Mouse (Mus musculus): ENCODE measurements around the gene Rngtt.
"Not testable (repeated sequence)": the region's sequence is repeated elsewhere in the genome, so short reads cannot be mapped to it uniquely, and the experiment has no call there.

Rngtt gene

DNA sequence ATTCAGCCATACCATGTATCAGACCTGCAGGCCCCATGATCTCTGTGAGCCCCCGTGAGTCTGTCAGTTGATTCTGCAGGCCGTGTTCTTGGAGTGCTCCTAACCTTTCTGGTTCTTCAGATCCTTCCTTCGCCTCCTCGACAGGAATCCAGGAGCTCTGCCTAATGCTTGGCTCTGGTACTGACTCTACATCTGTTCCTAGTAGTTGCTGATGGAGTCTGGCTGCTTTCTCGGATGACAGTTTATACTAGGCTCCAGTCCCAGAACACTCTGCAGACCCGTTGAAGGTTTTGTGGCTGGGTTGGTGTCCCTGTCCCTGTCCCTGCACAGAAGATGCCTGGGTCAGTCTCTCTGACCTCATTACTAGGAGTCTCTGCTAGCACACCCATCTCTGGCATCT lies 131.8 kb downstream of the Rngtt start:
- DNase-seq (ENCODE audit: low read depth): no peak

DNA sequence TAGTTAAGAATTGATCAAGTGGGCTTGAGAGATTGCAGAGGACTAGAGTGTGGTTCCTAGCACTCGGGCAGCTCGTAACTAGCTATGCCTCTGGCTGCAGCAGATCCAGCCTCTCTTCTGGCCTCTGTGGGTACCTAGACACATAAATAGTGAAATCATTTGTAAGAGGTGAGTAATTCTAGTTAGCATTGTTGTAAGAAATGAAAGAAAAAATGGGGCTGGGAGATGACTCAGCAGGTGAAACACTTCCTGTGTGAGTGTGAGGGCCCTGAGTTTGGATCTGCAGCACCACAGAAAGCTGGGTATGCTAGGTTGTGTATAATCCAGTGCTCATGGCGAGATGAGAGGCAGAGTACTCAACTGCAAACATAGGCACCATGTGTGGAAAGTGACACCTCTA lies 136.2 kb downstream of the Rngtt start:
- DNase-seq (ENCODE audit: low read depth): no peak

DNA sequence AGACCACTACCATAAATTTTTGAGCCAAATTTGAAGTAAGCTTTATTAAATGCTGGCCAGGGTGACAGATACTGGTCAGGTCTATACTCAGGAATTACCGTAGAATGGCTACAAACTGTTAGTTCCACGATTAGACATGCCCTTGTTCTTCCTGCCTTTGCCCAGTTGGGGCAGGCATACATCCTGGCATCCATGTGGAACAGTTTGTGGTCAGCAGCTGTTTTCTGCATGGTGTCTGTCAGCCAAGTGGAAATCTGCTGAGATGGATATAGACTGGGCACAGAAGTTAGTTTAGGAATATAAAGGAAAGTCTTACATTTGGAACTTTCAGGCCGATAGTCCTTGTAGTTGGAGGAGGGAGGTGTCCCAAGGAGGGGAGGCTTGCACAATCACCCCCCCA lies 136.8 kb downstream of the Rngtt start:
- no peak for DNase-seq (ENCODE audit: low read depth)

DNA sequence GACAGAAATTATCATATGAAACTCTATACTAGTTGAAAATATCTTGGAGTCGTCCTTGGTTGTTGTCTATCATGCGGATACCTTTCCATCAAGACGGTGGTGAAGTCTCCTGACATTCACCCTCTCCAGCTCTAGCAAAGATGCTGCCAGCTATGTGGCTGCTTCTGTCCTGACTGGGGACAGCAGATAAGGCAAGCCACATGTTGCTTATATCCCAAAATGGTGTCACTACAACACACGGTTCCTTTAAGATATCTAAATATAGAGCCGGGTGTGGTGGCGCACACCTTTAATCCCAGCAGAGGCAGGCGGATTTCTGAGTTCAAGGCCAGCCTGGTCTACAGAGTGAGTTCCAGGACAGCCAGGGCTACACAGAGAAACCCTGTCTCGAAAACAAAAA lies 140.2 kb downstream of the Rngtt start:
- not testable (repeated sequence) for DNase-seq (ENCODE audit: low read depth)

DNA sequence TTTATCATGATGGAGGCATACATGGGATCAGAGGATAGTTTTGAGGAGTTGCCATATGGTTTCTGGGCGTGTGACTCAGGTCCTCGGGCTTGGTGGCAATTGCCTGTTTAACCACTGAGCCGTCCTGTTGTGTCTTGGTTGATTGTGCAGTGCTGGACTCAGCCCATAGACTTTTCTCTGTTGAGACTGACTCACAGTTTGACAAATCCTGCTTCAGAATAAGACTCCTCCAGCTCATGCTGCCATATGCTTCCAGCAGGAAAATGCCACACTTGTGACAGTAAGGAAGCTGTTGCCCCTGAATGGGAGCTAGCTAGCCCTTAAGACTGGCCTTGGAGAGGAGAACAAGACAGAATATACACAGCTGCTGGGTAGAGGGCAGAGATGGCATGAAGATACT lies 149.7 kb downstream of the Rngtt start:
- DNase-seq (ENCODE audit: low read depth): no peak

DNA sequence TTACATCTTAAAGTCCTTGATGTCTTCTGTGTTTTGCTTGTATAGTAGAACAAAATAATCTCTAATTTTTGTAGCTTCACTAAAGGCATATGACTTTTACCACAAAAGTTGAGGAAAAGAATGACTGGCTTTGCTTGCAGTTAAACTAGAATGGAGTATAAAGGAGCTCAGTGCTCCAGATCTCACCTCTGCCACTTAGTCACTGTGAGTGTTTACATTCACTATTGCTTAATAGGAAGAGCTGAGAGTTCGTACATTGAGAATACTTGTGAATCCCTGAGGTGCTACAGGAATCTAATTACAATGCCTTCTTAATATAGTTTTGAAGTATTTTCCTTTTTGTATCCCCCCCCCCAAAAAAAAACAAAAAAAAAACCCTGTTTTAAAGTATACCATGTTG lies 154.3 kb downstream of the Rngtt start:
- no peak for DNase-seq (ENCODE audit: low read depth)

DNA sequence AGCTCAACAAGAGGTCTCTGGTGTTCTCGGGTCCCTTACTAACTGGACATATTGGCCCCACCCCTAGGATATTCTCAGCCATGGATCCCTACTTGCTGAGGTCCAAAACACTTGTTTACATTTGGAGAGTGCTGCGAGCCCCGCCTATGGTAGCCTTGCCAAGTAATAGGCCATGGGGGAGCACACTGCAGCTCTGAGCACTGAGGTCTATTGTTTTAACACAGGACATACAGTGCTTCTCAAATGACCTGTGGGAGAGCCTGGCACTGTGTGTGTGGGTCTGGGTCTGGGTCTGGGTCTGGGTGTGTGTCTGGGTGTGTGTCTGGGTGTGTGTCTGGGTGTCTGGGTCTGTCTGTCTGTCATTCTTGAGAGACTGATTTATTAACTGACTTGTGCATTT lies 155.8 kb downstream of the Rngtt start:
- peak; percentile 25 for DNase-seq (ENCODE audit: low read depth)

DNA sequence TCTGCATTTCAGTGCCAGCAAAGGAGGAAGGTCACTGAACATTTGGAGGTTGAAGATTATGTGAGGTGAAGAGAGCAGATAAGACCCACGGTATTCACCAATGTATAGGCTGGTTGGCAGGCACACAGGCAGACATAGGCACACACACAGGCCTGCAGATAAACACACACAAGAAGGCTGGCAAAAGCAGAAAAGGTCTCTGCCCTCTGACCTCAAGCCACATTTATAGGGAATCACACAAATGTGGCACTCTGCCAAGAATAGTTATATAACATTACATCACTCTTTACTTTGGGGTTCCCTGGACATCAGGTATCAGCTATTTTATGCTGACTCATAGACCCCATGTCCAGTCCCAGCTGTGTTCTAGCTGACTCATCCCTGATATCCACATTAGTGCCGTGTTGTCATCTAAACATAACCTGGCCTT lies 156.9 kb downstream of the Rngtt start:
- peak; percentile 11 for DNase-seq (ENCODE audit: low read depth)

DNA sequence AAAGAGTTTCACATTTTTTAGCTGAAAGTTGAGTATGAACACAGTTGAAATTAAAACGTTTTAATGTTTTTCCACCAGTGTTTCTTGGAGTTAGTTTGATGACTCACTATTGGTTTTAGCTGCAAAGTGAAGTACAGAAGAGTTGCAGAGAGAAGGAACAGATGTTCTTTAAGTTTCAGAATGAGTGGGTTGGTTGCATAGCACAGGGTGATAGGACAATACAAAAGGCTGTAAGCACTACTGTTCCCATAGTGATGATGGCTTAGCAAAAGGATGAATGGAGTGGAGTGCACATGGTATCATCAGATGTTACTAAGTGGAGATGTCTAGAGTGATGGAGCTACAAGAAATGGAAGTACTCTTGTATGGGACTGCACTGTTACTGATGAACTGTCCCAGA lies 157.5 kb downstream of the Rngtt start:
- peak; percentile 26 for DNase-seq (ENCODE audit: low read depth)

DNA sequence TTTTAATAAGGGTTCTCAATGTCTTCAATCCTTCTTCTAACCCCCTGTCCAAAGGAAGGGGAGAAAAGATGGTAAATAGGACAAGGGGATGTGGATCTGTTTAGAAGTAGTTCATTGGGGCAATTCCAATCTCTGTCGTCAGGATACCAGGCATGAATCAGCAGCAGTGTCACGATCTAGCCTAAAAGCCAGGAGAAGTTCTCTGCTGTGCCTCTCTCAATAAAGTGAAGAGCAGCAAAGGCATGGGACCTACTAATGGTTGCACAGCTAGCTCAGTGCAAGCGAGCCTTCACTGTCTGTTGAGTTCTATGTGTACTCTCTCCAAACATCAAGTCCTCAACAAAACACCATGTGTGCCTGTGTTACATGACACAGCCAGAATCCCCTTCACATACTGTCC lies 158.0 kb downstream of the Rngtt start:
- no peak for DNase-seq (ENCODE audit: low read depth)

DNA sequence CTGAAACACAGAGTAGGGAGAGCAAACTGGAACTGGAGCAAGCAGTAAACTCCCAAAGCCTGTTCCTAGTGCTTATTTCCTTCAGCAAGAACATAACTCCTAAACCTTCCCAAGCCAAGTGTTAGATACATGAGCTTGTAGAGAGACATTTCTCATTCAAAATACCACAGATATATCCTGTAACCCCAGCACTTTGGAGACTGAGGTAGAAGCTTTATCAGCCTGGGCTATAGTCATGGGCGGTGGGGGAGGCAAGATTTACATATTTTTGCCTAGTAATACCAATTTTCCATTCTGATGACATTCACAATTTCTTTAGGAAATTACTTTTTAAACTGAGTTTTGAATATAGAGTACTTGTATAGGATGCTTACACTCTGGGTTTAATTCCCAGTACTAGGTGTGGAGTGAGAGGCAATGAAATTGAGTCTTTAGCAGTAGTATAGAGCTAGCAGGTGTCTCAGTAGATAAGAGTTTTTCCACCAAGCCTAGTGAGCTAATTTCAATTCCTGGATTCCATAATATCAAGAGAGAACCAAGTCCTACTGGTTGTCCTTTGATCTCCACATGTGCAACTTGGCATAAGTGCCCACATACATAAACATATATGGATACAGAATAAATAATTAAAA lies 160.7 kb downstream of the Rngtt start:
- DNase-seq (ENCODE audit: low read depth): no peak

DNA sequence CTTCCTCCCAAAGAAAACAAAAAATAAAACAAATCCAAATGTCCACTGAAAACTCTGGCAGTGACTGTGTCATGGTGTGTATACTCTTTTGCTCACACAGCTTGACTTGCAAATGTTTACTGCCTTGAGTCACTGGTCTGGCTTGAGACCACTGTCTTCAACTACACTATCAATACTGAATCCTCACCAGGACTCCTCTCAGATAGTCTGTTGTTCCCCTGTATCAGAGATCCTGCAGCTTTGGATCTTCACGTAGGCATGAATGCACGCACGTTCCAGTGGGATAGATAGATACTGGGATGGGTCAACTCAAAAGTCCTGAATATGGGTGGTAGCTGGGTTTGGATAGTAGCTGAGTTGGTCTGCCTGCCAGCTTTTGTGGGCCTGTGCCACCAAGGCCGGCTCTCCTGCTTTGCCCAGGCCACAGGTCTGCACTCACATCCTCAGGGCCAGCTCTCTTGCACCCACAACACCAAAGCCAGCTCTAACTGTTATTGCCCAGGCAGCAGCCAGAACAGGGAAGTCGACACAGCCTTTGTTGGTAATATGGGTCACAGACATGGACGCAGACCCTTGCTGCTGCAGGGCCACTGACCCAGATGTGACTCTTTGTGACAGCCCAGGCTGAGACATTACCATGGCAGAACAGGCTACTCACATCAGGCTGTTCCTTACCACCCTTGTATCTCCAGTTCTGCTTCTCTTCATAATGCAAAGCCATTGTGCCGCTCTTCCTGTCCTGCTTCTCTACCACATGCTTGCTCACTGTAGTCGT lies 168.1 kb downstream of the Rngtt start:
- no peak for DNase-seq (ENCODE audit: low read depth)

DNA sequence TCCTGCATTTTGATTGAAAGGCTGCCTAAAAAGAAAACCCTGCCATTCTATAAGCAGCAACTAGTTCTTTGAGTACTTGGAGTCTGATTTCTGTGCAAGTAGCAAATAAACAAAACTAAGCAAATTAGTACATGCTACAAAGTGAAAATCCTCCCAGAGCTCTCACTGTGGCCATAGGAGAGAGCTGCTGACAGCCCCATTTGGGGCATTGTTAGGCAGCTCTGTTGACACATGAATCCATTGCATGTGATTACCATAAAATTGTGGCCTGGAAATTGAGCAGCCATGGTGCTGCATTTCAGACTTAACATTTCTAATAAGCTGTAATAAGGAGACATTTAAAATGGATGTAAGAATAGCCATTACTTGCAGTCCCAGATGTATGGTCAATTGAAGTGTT lies 171.6 kb downstream of the Rngtt start:
- no peak for DNase-seq (ENCODE audit: low read depth)

DNA sequence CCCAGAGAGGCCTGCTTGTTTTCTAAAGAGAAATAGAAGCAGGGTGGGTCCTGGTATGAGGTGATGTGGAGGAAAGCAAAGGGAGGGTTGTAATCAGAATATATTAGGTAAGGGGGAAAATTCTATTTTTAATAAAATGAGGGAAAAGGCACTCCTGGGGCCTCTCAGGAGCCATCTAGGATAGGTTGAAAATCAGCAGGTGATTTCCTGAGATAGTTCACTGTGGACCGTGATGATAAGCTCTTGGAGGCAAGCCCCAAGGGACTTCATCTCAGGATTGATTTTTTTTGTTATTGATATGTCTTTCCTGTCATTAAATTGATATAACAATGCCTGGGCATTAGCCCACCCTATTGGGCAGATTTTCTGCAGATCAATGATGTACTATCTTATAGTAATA lies 175.9 kb downstream of the Rngtt start:
- DNase-seq (ENCODE audit: low read depth): no peak

DNA sequence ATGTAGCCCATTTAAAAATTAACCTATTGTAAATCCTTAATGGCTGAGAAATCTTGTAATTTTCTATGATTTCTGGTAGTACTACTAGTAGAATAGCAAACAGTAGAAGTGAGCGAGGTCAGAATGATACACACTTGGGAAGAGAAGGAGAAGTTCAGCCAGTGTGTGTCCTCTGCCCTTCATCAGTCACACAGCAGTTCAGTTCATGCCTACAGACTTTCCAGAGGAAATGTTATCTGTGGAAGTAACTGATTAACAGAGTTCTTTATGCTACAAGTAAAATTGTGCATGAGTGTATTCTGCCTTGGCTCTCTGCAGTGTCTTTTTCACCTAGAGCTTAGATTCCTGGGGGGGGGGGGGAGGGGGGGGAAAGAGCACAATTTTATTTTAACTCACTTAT lies 181.0 kb downstream of the Rngtt start:
- DNase-seq (ENCODE audit: low read depth): no peak

DNA sequence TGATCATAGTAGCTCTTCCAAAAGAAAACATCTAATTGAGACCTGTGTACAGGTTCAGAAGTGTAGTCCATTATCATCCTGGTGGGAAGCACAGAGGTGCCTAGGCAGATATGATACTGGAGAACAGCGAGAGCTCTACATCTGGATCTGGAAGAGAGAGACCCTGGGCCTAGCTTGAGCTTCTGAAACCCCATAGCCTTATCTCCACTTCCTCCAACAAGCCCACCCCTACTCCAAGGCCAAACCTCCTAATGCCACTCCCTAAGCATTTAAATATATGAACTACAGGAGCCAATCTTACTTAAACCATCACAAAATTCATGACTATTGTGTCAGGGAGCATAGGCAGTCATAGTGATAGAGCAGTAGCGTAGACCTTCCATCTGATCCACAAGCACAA lies 184.3 kb downstream of the Rngtt start:
- DNase-seq (ENCODE audit: low read depth): no peak

DNA sequence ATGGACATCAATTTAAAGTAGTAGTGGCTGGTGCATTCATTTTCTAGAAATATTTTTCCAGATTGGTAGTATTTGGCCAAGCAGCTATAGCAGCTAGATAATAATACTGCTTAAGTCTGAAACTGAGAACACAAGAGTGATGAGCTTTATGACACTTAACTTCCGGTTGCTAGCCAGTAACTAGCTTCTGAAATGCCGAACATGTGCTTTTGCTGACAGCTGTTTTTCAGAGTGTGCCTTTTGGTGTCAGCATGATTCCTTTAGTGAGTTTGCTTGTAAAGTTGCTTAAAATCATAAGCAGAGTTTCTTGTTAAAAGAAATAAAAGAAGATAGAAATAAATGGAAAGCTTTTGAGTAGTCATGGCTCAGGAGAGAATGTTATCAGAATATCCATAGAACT lies 186.9 kb downstream of the Rngtt start:
- DNase-seq (ENCODE audit: low read depth): no peak

DNA sequence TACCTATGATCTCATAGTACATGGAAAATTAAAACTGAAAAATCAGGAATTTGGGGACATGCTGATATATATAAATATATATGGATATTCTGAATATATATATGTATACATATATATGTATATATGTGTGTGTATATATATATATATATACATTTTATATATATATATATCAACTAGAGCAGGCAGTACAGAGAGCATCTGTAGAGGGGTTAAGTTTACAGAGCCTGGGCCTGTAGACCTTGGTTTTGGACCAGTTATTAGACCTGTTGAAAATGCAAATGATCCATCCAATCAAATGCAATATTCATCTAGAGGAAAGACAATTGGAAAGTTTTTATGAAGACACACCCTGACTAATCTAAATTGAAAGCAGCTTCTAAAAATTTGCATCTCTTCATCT lies 187.5 kb downstream of the Rngtt start:
- no peak for DNase-seq (ENCODE audit: low read depth)

DNA sequence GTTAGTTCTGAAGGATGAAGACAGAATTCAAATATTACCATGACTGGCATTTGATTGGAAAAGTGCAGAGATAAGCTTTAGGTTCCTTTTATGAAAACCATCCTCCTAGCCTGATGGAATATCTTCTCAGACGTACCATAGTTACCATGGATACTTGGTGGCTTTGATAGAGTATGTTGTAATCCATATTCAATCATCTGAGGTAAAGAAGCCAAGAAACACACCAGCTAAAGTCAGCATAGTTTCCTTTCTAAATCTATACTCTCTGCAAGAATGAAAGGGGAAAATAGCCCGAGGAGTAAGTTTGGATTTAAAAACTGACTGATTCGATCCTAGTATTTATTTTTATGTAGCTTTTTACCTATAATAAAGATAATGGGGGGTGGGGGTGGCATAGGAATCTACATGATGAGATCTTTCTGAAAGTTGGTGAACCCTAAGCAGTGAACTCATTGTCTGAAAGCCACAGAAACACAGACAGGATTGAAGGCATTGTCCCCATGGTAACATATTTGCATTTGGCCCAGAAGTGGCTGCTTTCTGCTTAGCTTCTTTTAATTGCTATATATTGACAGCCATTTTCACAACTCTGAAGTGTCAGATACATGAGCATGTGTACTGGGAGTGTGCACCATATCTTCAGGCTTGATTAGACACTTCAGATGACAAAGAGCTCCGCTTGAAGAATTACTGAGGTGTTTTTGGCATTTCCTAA lies 188.2 kb downstream of the Rngtt start:
- no peak for DNase-seq (ENCODE audit: low read depth)

DNA sequence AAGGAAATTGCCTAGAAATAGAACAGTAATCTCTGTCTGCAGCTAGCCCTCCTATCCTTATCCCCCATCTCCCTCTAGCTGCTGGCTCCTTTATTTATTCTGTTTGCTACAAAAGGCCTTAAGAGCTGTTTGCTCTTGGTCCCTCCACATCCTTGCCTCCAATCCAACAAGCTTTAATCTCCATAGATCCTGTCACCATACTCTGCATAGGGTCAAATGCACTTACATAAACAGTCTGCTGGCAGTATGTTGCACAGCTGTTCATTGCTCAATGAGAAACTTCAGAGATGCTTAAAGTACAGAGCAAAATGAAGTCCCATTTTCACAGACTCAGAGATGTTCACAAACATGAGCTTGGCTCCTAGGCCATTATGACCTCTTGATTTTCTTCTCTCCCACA lies 196.5 kb downstream of the Rngtt start:
- no peak for DNase-seq (ENCODE audit: low read depth)

DNA sequence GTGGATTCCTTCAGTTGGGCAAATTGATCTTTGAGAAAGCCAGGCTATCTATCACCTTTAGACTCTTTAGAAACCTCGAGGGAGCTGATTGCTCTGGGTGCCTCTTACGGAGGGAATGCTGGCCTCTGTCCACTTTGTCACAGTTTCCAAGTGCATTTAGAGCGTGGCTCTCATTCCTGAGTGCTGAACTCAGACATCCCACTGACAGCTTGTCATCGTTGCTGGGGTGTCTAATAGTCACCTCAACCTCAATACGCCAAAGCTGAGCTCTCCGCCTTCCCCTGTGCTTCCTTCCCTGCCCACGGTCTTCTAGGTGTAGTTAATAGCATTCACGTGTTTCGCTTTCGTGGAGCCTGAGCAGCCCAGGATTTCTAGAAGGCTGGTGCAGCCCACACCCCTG lies 200.4 kb downstream of the Rngtt start:
- no peak for DNase-seq (ENCODE audit: low read depth)

DNA sequence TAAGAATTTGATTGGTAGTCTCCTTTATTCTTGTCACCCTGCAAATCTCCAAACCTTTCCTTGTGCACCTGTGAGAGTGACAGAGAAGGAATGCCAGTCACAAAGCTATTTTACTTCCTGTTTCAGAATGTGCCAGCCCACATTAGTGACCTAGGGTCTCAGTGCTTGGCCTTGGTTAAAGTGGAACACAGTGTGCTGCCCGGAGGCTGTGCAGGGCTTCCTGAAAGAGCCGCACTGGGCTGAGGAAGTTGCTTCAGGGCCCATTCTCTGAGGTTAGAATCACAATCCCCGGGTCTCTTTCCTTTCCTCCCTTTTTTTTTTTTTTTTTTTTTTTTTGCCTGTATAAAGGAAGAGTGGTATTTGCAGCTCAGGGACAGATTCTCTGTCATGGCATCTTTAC lies 203.3 kb downstream of the Rngtt start:
- no peak for DNase-seq (ENCODE audit: low read depth)

All from fibroblast of lung, adult 2 months (primary cell).